Mouse (Mus musculus) CH12.LX (cell line): Measurements from ENCODE around the gene Ankfn1. TPM values are rescaled to one million over a fixed set of nuclear protein-coding genes. Genes with fewer than 3 reads are reported as not detected.

Source experiments
- DNase-seq: peaks from one replicate; pipeline ENCODE4 v3.0.0-alpha.2; 2013; ENCODE audit errors: extremely low read depth
- H3K27ac ChIP-seq: 2 replicates; pipeline ENCODE4 v1.5.1; 2012; ENCODE audit warnings: low read depth, mild to moderate bottlenecking, control low read depth, moderate library complexity; ENCODE audit not compliant: insufficient read depth
- H3K27me3 ChIP-seq: replicated peaks from 2 replicates; pipeline ENCODE3; 2012; ENCODE audit warnings: inconsistent platforms
- H3K36me3 ChIP-seq, 2 experiments: replicated peaks in 1 of 2; 2 replicates each; pipeline versions ENCODE3 to v1.6.1; 2012; ENCODE audit warnings: inconsistent platforms in 1 of 2, low read length in 1 of 2, mild to moderate bottlenecking in 1 of 2, mixed read lengths in 1 of 2, moderate library complexity in 1 of 2; ENCODE audit not compliant: control insufficient read depth in 1 of 2, insufficient read depth in 1 of 2
- H3K4me1 ChIP-seq, 2 experiments: 2 replicates each; pipeline ENCODE4 v1.6.1; 2012; ENCODE audit warnings: inconsistent platforms in 1 of 2, moderate library complexity in 1 of 2; ENCODE audit not compliant: insufficient read depth in 2 of 2, control insufficient read depth in 1 of 2
- H3K4me2 ChIP-seq: 2 replicates; pipeline ENCODE4 v1.6.1; 2012; ENCODE audit warnings: low read depth, mild to moderate bottlenecking, control low read depth; ENCODE audit not compliant: poor library complexity, insufficient read depth, severe bottlenecking
- H3K4me3 ChIP-seq, 3 experiments: fragments of 150-350 bp in 1 of 3; sonication (generic) in 1 of 3; replicated peaks in 1 of 3; 2 replicates each; pipeline versions ENCODE3 to v1.5.1; 2011 to 2012; ENCODE audit warnings: low read depth in 2 of 3, low read length in 2 of 3, mild to moderate bottlenecking in 2 of 3, moderate library complexity in 2 of 3, control low read depth in 1 of 3, improper control_type of control experiment in 1 of 3, inconsistent platforms in 1 of 3, mixed read lengths in 1 of 3; ENCODE audit not compliant: poor library complexity in 1 of 3
- H3K79me2 ChIP-seq: replicated peaks from 2 replicates; pipeline ENCODE4 v1.6.1; 2012; ENCODE audit warnings: mild to moderate bottlenecking, moderate library complexity; ENCODE audit not compliant: control insufficient read depth, poor library complexity, insufficient read depth, severe bottlenecking; ENCODE audit errors: extremely low read depth
- H3K9ac ChIP-seq: 2 replicates; pipeline ENCODE4 v1.6.1; 2012; ENCODE audit warnings: low read depth, mild to moderate bottlenecking, control low read depth, moderate library complexity; ENCODE audit not compliant: insufficient read depth
- H3K9me3 ChIP-seq: replicated peaks from 2 replicates; pipeline ENCODE3; 2012; ENCODE audit warnings: low read length, inconsistent platforms, mixed read lengths
- CTCF ChIP-seq, 2 experiments: IDR thresholded peaks in 1 of 2; conservative IDR thresholded peaks in 1 of 2; 2 replicates each; pipeline ENCODE4 v1.5.1; 2011 to 2012; ENCODE audit warnings: low read depth in 2 of 2, low read length in 2 of 2, improper control_type of control experiment in 1 of 2, inconsistent platforms in 1 of 2, mild to moderate bottlenecking in 1 of 2, moderate library complexity in 1 of 2
- E2F4 ChIP-seq: IDR thresholded peaks from 2 replicates; pipeline ENCODE4 v1.6.1; 2011; ENCODE audit warnings: low read depth, low read length, improper control_type of control experiment; ENCODE audit not compliant: insufficient replicate concordance
- IRF4 ChIP-seq: IDR thresholded peaks from 2 replicates; pipeline ENCODE4 v1.6.1; 2014; ENCODE audit warnings: low read depth, mild to moderate bottlenecking, inconsistent platforms, low read length, improper control_type of control experiment
- JUND ChIP-seq: conservative IDR thresholded peaks from 2 replicates; pipeline ENCODE4 v1.6.1; 2011; ENCODE audit warnings: low read depth, low read length, improper control_type of control experiment
- NELFE ChIP-seq: IDR thresholded peaks from 2 replicates; pipeline ENCODE4 v1.6.1; 2011; ENCODE audit warnings: low read depth, low read length, improper control_type of control experiment
- NRF1 ChIP-seq: IDR thresholded peaks from 2 replicates; pipeline ENCODE4 v1.6.1; 2014; ENCODE audit warnings: low read depth, mild to moderate bottlenecking, inconsistent platforms, low read length, improper control_type of control experiment, moderate library complexity
- PAX5 ChIP-seq: IDR thresholded peaks from 2 replicates; pipeline ENCODE4 v1.6.1; 2012; ENCODE audit warnings: low read length, inconsistent platforms, mixed read lengths
- POLR2AphosphoS2 ChIP-seq: IDR thresholded peaks from 2 replicates; pipeline ENCODE4 v1.6.1; 2011; ENCODE audit warnings: low read depth, low read length, improper control_type of control experiment
- RAD21 ChIP-seq: IDR thresholded peaks from 2 replicates; pipeline ENCODE4 v1.6.1; 2011; ENCODE audit warnings: low read depth, mild to moderate bottlenecking, low read length, improper control_type of control experiment, moderate library complexity
- RCOR1 ChIP-seq: conservative IDR thresholded peaks from 2 replicates; pipeline ENCODE4 v1.6.1; 2012; ENCODE audit warnings: low read depth, mild to moderate bottlenecking, inconsistent platforms, low read length, improper control_type of control experiment
- SIN3A ChIP-seq: IDR thresholded peaks from 2 replicates; pipeline ENCODE4 v1.6.1; 2012; ENCODE audit warnings: low read length, improper control_type of control experiment, inconsistent platforms
- USF2 ChIP-seq: conservative IDR thresholded peaks from 2 replicates; pipeline ENCODE4 v1.6.1; 2011; ENCODE audit warnings: low read depth, low read length, improper control_type of control experiment
- ZC3H11A ChIP-seq: IDR thresholded peaks from 2 replicates; pipeline ENCODE4 v1.6.1; 2012; ENCODE audit warnings: low read depth, mild to moderate bottlenecking, inconsistent platforms, low read length, improper control_type of control experiment
- dilution Hi-C: fragments of 300-500 bp; cut with MboI; formaldehyde crosslinking; loops from 2 replicates; pipeline ENCODE4 v1.14.3; 2020; ENCODE audit warnings: low sequenced_read_pairs; ENCODE audit not compliant: extremely low pct_unique_long_range_greater_than_20kb, extremely low pct_ligation_motif_present
- in situ Hi-C: fragments of 300-500 bp; cut with MboI; formaldehyde crosslinking; loops from 3 replicates; pipeline ENCODE4 v1.14.3; 2019; ENCODE audit warnings: low sequenced_read_pairs, low pct_ligation_motif_present, low pct_unique_long_range_greater_than_20kb, mixed read lengths
- polyA plus RNA-seq: library from polyadenylated mRNA; unstranded; fragments of >175 nt; gene quantifications from 2 replicates; pipeline ENCODE4 v1.2.1, GENCODE M21; 2012; ENCODE audit warnings: low read depth; ENCODE audit not compliant: insufficient read length
- total RNA-seq, 2 experiments: library from RNA; depleted of rRNA; stranded (reverse); fragments of 300-350 nt in 1 of 2; fragments of >200 nt in 1 of 2; gene quantifications; 2 replicates each; pipeline ENCODE4 v1.2.3; 2012 to 2014

The Ankfn1 gene
- total and polyA plus RNA-seq, 3 experiments = not detected

DNA sequence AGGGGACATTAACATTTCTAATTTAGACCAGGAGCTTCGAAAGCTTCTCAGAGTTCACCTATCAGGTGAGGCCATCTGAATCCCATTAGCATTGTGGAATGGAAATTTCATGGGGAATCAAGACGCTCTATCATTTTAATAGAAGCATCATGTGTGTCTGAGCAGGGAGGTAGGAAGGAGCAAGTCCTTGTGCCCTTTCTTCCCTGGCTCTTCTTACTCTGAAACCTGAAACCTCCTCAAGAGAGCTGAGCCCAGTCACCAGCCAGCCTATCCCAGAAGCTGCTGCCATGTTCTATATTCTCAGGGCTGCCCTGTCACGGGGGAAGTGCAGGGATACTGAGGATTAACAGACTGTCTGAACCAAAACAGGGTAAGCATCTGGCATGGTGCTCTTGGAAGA, 165.9 kb downstream of the Ankfn1 start:
- H3K27me3 ChIP-seq = no peaks in the 10 kb centered on the region
- H3K9me3 ChIP-seq = no peaks in the 10 kb centered on the region
- in situ Hi-C loops (no loop called here), dilution Hi-C loops (no loop called here)
- H3K27ac ChIP-seq = no peak overlapping the region
- H3K9ac ChIP-seq = no peak overlapping the region
- no peaks in the 10 kb centered on the region for H3K36me3 ChIP-seq
- H3K79me2 ChIP-seq = no peaks in the 10 kb centered on the region
- no peak overlapping the region for H3K4me2 ChIP-seq
- no peak overlapping the region for H3K4me3 ChIP-seq
- no peak for DNase-seq
- no peak for TF ChIP-seq IRF4
- TF ChIP-seq ZC3H11A = no peak
- no peak for TF ChIP-seq CTCF (conservative IDR thresholded peaks at IDR 0.05 in 1 of 2, IDR thresholded peaks at IDR 0.05 in 1 of 2; ENCODE audit: low read depth in 2 of 2, low read length in 2 of 2)
- no peak for TF ChIP-seq RCOR1
- no peak for TF ChIP-seq SIN3A
- TF ChIP-seq NELFE = no peak
- peaks cover 0 to 13% of the 10 kb centered on the region in 2 experiments; a peak in 2 of 4 replicates for H3K4me1 ChIP-seq

- H3K4me1 ChIP-seq = peaks cover 0 to 6% of the 10 kb centered on the region in 2 experiments; a peak in 2 of 4 replicates
- no peaks in the 10 kb centered on the region for H3K9me3 ChIP-seq
- in situ Hi-C loops = no loop called here
- no peak overlapping the region for H3K9ac ChIP-seq
- dilution Hi-C loops = no loop called here
- no peaks in the 10 kb centered on the region for H3K27me3 ChIP-seq
- no peak overlapping the region for H3K4me3 ChIP-seq
- no peak for TF ChIP-seq POLR2AphosphoS2
- no peak for TF ChIP-seq JUND
- TF ChIP-seq CTCF (conservative IDR thresholded peaks at IDR 0.05 in 1 of 2, IDR thresholded peaks at IDR 0.05 in 1 of 2; ENCODE audit: low read depth in 2 of 2, low read length in 2 of 2) = no peak
- TF ChIP-seq RAD21 = no peak
- H3K79me2 ChIP-seq = no peaks in the 10 kb centered on the region
- no peaks in the 10 kb centered on the region for H3K36me3 ChIP-seq
- DNase-seq = no peak
- H3K4me2 ChIP-seq = no peak overlapping the region
- H3K27ac ChIP-seq = no peak overlapping the region
Measured at GRCm38 (mm10) chr11:89608071-89608470, 169.4 kb downstream of the Ankfn1 start.

DNA sequence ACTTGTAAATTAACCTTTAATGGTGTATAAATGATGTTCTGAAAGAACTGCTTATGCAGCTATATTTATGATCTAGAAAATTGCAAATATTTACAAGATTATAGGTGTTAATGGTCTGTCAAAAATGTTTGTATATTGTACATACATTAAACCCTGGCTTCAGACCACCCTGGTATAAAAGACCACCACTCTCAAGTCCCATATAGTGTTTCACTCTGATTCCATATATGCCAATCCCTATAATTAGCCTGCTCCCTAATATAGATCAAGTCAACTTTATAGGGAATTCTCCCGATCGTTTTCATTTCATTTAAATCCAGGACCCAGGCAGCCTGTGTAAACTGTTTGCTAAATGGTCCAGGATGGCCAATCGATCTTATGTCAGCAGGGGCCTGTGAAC, 170.2 kb downstream of the Ankfn1 start:
- Histone ChIP-seq H3K9me3 (no peaks in the 10 kb centered on the region), H3K4me1 (peaks cover 0 to 6% of the 10 kb centered on the region in 2 experiments; a peak in 2 of 4 replicates), H3K36me3 (no peaks in the 10 kb centered on the region), H3K27me3 (no peaks in the 10 kb centered on the region), H3K27ac (no peak overlapping the region), H3K9ac (no peak overlapping the region)
- DNase-seq = no peak
- TF ChIP-seq E2F4 (no peak), NELFE (no peak), RCOR1 (no peak), USF2 (no peak), SIN3A (no peak), NRF1 (no peak), PAX5 (no peak)
- TF ChIP-seq, all 38 proteins: peak for 0
- no peak overlapping the region for H3K4me2 ChIP-seq
- dilution Hi-C loops = no loop called here
- no peak overlapping the region for H3K4me3 ChIP-seq
- in situ Hi-C loops = no loop called here
- no peaks in the 10 kb centered on the region for H3K79me2 ChIP-seq
